Mouse (Mus musculus) cerebellum, adult 2 months (tissue): Measurements from ENCODE around the gene Gtf2h4.

ENCODE experiments used
- CTCF ChIP-seq: fragments of 200-500 bp; IDR thresholded peaks from 2 replicates; pipeline ENCODE4 v1.5.1; 2011; ENCODE audit warnings: low read depth, mild to moderate bottlenecking, control low read depth, low read length, moderate library complexity, borderline replicate concordance; ENCODE audit not compliant: insufficient read depth
- POLR2A ChIP-seq: fragments of 200-500 bp; IDR thresholded peaks from 2 replicates; pipeline ENCODE4 v1.6.1; 2011; ENCODE audit warnings: low read length, control low read depth, borderline replicate concordance; ENCODE audit not compliant: insufficient read depth

DNA sequence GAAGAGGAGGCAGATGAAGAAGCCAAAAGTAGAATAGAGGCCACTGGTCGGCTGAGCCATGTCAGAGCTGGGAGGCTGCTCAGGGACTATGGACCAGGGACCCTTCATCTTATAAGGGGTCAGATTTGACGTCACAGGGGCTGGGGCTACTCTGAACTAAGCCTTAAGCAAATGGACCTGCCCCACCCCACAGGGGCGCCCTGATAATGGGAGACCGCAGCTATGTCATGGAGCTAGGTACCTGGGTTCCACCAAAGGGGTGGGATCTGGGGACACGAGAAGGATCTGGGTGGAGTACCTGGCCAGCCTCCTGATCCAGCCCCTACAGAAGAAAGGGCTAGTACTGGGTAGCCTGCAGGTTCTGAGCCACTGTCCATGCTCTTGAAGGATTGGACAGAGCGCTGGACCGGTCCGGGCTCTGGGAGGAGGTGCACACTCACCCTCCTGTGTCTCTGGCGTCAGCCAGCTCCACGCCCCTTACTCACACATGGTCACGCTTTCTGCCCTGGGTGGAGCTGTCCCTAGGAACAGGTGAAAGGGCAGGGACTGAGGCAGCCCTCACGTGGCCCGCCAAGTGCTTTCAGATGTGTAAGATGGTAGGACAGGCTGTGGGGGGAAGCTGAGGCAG lies 29.8 kb downstream of the Gtf2h4 start, which contains the start of gene Mucl3:
- TF ChIP-seq POLR2A (no peak), CTCF (no peak)
